Mouse (Mus musculus) brown adipose tissue, adult 24 weeks (tissue): ENCODE measurements around the gene Gm45716. TPM values are rescaled to one million over a fixed set of nuclear protein-coding genes. Genes with fewer than 3 reads are reported as not detected.

Experiments
- H3K27ac ChIP-seq: fragments of 200-500 bp; replicated peaks from 2 replicates; pipeline ENCODE4 v1.5.1; 2012; ENCODE audit warnings: low read depth, mild to moderate bottlenecking, low read length
- H3K4me1 ChIP-seq: fragments of 200-500 bp; 2 replicates; pipeline ENCODE4 v1.6.1; 2012; ENCODE audit warnings: low read length, mixed read lengths; ENCODE audit not compliant: control insufficient read depth, insufficient read depth, insufficient read length
- H3K4me3 ChIP-seq: fragments of 200-500 bp; 2 replicates; pipeline ENCODE4 v1.5.1; 2012; ENCODE audit warnings: low read depth, mild to moderate bottlenecking, low read length, moderate library complexity; ENCODE audit not compliant: insufficient read depth
- polyA plus RNA-seq: library from polyadenylated mRNA; stranded (reverse); fragments of >200 nt; gene quantifications from 2 replicates; pipeline ENCODE4 v1.2.4, GENCODE M21; 2012; ENCODE audit not compliant: missing spikeins, insufficient read depth, insufficient read length

The Gm45716 gene
- polyA plus RNA-seq, 1 experiment: 36.5 TPM

DNA sequence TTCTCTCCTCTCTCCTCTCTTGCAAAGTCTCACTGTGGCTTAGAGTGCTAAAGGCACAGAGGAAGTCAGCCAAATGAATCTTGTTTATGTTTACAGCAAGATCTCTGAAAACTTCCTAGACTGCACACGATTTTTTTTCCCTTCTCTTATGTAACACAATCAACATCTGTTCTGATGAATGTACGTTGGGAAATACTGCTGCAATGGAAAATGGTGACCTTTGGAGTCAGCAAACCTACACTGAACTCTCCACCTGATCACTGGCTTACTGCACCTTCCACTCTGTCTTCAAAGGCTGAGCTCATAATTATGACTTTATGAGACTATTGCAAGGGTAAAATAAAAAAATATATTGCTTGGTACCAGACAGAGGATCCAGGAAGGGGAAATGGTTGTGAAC is 44.1 kb downstream of the Gm45716 start:
- peaks cover 29% of the 10 kb centered on the region for H3K4me1 ChIP-seq
- H3K4me3 ChIP-seq: no peak overlapping the region
- peak overlapping the region; percentile 36; the same call in 1 of the 2 replicates for H3K27ac ChIP-seq

DNA sequence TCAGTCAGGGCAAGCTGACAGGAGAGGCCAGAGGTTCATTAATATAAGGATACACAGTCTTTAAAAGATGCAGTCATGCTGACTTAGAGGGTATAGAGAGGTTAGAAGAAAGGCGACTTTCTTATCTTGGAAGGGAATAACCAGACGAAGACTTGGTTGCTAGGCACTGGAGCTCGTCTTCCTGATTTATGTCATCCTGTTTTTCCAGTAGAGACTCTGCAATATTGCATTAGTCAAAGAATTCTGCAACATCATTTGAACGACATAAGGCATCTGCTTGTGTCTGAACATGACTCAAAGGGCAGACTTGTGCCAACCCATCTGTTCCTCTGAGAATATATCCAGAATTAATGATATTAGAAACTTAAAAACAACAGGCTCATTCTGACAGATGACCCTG is 45.2 kb downstream of the Gm45716 start:
- Histone ChIP-seq H3K4me3 (no peak overlapping the region), H3K27ac (peak overlapping the region; percentile 5; the same call in 1 of the 2 replicates)

DNA sequence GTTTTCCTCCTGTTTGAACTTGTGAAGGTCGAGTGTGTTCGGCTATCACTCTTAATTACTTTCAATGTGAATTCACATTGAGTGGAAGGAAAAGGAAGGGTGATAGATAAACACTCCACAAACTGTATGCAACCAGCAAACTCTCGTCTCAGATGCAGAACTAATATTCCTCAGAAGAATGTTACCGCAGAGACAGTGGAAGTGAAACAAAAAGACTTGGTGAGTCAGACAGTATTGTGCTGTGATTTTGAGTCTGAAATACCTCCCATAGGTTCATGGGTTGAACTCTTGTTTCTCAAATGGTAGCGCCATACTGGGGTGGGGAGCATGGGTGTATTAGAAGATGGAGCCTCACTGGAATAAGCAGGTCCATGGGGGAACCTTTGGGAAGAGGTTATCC is 47.7 kb downstream of the Gm45716 start:
- H3K4me1 ChIP-seq: peaks cover 18% of the 10 kb centered on the region
- no peak overlapping the region for H3K4me3 ChIP-seq
- H3K27ac ChIP-seq: 0 out of 2 replicates have a peak overlapping the region, but pooled peaks have one; percentile 22

More for the DNA sequence above, 45.2 kb downstream of the Gm45716 start:
- H3K4me1 ChIP-seq: peaks cover 29% of the 10 kb centered on the region

DNA sequence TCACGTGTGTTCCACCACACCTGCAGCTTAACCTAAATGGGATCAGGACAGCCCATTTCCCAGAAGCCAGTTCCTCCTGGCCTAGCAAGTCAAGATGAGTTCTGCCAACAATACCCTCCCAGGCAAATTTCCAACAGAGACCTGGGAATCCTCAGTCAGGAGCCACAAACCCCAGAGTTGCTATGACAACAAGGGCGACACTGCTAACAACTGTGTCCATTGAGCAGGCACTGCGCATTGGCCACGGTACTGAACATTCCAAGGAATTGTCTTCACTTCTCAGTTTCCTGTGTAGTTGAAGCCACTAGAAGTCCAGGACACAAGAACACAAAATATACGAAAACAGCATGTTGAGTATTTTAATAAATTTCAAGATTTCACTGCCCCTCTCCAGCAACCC is 50.1 kb downstream of the Gm45716 start:
- peaks cover 8% of the 10 kb centered on the region; the same call in 1 of the 2 replicates for H3K4me1 ChIP-seq
- H3K4me3 ChIP-seq: no peak overlapping the region
- H3K27ac ChIP-seq: no peak overlapping the region

DNA sequence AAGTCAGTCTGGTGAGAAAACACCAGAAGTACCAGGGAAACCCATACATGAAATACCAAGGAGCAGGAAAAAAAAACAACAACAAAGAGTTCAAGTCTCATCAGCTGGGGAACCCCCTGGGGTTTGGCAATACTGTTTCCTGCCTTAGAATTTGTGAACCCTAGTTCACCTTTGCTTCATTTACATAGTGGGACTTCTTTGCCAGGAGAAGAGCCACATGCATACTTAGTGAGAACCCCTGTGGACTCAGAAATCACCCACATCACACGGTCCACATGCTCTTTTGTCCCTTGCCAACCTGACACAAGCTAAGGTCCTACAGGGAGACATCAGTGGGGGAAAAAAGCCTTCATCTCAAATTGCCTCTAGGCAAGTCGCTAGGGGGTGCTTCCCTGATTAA is 51.2 kb downstream of the Gm45716 start:
- Histone ChIP-seq H3K4me1 (peaks cover 8% of the 10 kb centered on the region; the same call in 1 of the 2 replicates), H3K27ac (no peak overlapping the region)

DNA sequence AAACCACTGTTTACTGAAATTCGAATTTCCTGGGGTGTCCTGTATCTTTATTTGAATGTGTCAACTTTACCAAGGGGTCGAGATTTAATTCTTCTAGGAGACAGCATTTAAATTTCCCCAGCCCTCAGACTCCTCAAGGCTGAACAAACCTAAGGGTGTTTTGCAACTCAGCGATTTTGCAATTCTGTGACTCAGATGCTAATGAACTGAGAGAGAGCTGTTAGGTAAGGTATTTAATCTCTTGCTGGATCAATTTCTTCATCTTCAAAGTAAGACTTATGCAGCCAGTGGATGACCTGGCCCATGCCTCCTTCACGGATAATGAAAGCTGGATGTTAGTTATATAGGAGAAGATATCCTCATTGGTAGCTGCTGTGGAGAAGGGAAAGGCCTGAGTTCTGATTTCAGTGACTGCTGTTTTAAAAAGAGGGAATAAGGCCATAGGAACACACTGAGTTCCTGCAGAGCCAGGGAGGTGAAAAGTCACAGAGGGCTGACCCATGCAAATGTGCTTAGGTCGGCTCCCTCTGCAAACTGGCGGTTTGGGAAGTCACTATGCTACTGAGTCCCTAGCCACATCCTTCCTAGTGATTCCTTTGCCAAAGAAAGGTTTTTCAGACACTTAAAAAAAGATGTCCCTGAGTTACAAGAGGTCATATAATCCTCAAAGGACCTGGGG is 53.3 kb downstream of the Gm45716 start:
- peak overlapping the region; percentile 96 for H3K27ac ChIP-seq
- H3K4me3 ChIP-seq: no peak overlapping the region
- H3K4me1 ChIP-seq: peaks cover 9% of the 10 kb centered on the region

More for the DNA sequence above, 51.2 kb downstream of the Gm45716 start:
- H3K4me3 ChIP-seq: no peak overlapping the region

DNA sequence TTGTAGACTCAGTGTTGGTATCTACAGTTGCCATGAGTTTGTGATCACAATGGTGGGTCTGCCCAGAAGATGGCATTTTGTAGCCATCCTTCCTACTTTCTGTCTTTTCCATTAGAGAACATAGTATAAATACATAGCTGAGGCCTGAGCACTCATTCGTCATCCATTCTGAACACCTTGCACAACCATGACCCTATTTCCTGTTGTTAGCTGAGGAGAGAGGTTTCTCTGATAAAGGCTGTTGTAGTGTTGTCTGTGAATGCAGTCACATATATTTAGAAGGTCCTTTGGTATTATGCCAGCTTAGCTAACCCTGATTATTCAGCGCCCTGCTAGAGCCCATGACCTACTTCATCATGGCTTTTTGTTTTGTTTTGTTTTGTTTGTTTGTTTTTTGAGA is 54.4 kb downstream of the Gm45716 start:
- H3K27ac ChIP-seq: peak overlapping the region; percentile 81; the same call in 1 of the 2 replicates

DNA sequence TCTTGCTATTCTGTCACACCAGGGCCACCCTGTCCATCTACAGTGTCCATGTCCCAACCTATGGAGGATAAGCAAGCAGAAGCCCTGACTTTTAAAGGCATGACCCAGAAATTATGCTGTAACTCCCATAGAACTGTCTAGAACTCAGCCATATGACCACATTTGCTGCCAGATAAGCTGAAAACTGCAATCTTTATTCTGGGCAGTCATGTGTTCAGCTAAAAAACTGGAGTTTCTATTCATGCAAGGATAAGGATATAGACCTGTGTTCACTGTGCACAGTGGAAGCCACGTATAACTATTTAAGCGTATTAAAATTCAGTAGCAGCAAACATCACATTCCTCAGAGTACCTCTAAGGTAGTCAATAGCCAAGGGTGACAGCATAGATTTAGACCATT is 55.8 kb downstream of the Gm45716 start:
- Histone ChIP-seq H3K4me3 (no peak overlapping the region), H3K27ac (no peak overlapping the region), H3K4me1 (peaks cover 12% of the 10 kb centered on the region)

More for the DNA sequence above, 54.4 kb downstream of the Gm45716 start:
- Histone ChIP-seq H3K4me3 (no peak overlapping the region), H3K4me1 (peaks cover 12% of the 10 kb centered on the region)

DNA sequence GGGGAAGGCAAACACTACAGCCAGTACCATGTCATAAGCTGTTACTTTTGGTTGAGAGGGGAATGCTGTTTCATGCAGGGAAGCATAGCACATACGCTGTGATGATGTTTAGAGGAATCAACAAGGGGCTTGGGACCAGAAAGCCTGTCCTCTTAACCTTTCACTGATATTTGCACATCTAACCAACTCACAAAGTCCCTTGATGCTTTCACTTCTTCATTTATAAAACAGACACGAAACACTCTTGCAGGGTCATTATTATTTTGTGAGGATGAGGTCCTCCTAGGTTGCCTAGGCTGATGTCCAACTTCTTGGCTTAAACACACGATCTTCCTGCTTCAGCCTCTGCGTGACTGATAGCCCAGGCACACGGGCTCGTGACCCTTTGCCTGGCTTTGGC is 58.1 kb downstream of the Gm45716 start:
- peak overlapping the region; percentile 82 for H3K27ac ChIP-seq
- H3K4me3 ChIP-seq: no peak overlapping the region
- H3K4me1 ChIP-seq: peaks cover 10% of the 10 kb centered on the region

DNA sequence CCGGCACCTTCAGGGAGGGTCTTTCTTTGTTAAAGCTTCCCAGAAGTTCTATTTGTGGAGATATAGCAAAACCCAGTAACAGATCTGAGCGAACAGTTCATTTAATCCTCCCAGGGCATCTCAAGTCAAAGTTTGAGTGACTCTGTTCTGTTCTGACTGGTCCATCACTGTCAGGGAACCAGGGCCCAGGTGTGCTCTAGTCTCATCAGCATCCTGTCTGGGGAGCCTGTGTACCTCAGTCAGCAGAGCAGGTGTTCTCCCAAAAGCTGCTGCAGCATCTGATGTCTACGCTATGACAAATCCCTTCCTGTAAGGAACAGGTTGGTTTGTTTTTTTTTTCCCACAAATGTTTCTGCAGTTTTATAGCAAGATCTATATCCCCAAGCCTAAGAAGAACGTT is 59.2 kb downstream of the Gm45716 start:
- Histone ChIP-seq H3K4me3 (no peak overlapping the region), H3K27ac (peak overlapping the region; percentile 31), H3K4me1 (peaks cover 7% of the 10 kb centered on the region)

DNA sequence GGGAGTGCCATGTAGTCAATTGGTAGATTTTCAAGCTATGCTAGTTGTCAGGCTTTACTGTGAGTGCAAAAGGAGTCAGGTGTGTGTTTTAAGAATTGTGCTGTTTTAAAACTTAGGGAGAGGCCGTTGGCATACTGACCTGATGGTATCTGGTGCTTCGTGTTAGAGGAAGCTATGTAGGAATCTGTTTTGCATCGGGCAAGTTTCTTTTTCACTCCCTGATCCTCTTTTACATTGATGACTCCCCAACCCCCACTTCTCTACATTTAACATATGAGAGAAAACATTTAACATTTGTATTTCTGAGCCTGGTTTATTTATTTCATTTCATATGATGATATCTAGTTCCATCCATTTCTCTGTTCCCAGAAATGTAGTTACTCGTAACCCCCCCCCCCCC is 60.3 kb downstream of the Gm45716 start:
- Histone ChIP-seq H3K27ac (no peak overlapping the region), H3K4me1 (peaks cover 7% of the 10 kb centered on the region)

DNA sequence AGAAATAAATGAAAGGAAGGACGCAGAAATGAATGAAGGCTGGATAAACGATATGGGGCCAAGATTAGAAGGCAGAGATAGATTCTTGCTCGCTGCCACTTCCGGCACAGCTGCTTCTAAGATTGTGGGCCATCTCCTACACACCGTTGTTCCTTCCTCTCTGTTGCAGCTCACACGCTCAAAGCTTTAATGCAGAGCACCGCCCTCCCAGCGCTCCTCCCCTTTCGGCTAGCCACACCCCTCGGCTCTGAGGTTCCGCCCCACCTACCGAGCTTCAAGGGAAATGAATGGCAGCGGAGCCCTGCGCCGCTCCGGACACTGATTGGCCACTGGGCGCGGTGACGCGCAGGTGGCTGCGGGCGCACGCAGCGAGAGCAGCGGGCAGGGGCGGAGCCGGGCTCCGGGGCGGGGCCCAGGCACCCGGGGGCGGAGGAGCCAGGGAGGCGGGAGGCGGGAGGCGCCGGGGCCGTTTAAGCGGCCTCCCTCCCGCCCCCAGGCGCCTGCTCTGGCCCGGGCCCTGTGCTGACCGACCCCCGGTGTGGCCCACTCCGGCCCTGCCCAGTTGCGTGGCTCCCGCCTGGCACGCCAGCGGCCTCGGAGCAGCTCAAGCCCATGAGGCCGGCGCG is 61.7 kb downstream of the Gm45716 start, which contains the start of gene Mmd:
TSS of gene Mmd (plus strand) at position 432 of the 626 bp plus-strand sequence.
- Histone ChIP-seq H3K27ac (peak within 1 kb of the TSS; percentile 82), H3K4me3 (peak within 1 kb of the TSS; percentile 87), H3K4me1 (peaks cover 10% of the 10 kb centered on the region)

More for the DNA sequence above, 60.3 kb downstream of the Gm45716 start:
- H3K4me3 ChIP-seq: no peak overlapping the region

DNA sequence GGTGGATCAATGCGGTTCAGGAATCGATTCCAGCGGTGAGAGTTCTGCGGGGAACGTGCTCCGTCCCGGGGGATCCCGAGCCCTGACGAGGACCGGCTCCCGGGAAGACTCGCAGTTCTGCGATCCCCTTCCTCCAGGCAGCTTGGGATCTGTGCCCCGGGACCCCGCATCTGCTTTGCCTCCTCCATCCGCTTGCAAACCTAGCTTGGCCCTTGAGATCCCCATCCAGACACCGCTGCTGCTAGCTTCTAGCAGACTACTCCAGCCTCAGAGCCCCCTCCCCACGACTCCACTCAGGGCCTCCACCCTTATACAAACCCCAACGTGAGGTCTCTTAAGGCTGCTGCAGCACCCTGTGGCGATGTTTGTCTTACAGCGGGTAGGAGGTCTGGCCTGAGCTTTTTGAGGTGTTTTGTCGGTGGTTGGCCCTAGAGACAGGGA is 62.2 kb downstream of the Gm45716 start:
- Histone ChIP-seq H3K4me3 (peak overlapping the region; percentile 87), H3K27ac (peak overlapping the region; percentile 82), H3K4me1 (peaks cover 10% of the 10 kb centered on the region)

DNA sequence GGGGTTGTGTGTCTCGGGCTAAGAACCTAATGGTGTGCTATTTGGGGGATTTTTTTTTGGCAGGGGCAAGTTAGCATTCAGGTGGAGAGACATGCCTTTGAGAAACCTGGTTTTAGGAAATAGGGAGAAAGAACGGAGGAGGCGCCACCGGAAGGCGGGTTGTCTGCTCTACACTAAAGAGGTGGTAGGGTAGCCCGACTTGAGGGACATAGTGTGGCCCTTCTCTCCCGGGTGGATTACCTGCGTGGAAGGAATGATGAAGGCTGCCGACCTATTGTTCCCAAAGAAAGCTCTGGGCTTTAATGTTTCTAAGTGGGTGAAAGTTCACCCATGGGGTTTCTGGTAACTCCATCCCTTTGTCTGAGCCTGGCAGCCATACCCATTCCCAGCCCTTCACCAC is 62.7 kb downstream of the Gm45716 start:
- Histone ChIP-seq H3K4me3 (peak overlapping the region; percentile 87), H3K4me1 (peaks cover 10% of the 10 kb centered on the region), H3K27ac (peak overlapping the region; percentile 82)

DNA sequence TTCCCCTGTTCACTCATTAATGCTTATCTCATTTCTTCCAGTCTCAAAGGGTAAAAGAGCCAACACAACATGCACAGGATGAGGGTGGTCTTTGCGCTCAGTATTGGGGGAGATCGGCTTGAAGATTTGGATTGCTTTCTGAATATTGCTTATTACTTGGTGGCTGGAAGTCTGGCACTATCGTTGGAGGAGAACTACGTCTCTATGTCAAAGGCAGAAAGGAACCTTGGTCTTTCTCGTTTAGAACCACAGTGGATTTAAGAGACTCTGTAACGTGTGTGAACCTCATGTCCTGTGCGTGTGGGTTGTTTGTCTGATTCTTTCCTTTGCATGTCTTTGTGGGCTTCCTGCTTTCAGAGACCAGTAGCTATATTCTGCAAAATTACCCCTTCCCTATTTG is 63.2 kb downstream of the Gm45716 start:
- H3K4me1 ChIP-seq: peaks cover 7% of the 10 kb centered on the region
- peak overlapping the region; percentile 87 for H3K4me3 ChIP-seq
- peak overlapping the region; percentile 81 for H3K27ac ChIP-seq
